In genomic region chr11:75486192-75486591, GRCm38 (mm10) we compare ENCODE assay signal across 8 mouse cellular contexts. TPM values are rescaled to one million over a fixed set of nuclear protein-coding genes. Genes with fewer than 3 reads are reported as not detected.
A peak's percentile ranks its signal among the peaks of the same experiment; 100 is the strongest.
DNase-seq lines count a peak whose midpoint lies in the region; ATAC-seq and TF ChIP-seq lines count a peak whose summit lies in the region.

No protein-coding gene starts in this region.

- in situ Hi-C loops in CH12.LX (cut with MboI; ENCODE audit: low pct_ligation_motif_present, low pct_unique_long_range_greater_than_20kb, low sequenced_read_pairs) = no loop called here

- no peak for TF ChIP-seq CTCF in gastrocnemius, adult 2 months (IDR thresholded peaks at IDR 0.05)
- no peak for TF ChIP-seq CTCF in CH12.LX (conservative IDR thresholded peaks at IDR 0.05 in 1 of 2, IDR thresholded peaks at IDR 0.05 in 1 of 2; ENCODE audit: low read depth in 2 of 2, low read length in 2 of 2)

- H3K4me3 ChIP-seq in gastrocnemius, adult 2 months = peak overlapping the region; percentile 92
- peak overlapping the region in 2 of 3 experiments; percentile 30 to 52 for H3K4me3 ChIP-seq in CH12.LX (replicated peaks in 1 of 3; ENCODE audit: low read depth in 2 of 3, low read length in 2 of 3, poor library complexity in 1 of 3)
- H3K4me3 ChIP-seq in hindbrain, embryonic 11.5 days (ENCODE audit: low read depth, low read length) = peak overlapping the region; percentile 94; the same call in 1 of the 2 replicates

- TF ChIP-seq POLR2A in CH12.LX (IDR thresholded peaks at IDR 0.05; ENCODE audit: low read depth, low read length) = no peak

- H3K27me3 ChIP-seq in CH12.LX (replicated peaks) = no peaks in the 10 kb centered on the region
- no peaks in the 10 kb centered on the region for H3K27me3 ChIP-seq in hindbrain, embryonic 11.5 days (ENCODE audit: control insufficient read depth, insufficient read depth, low read length)

- H3K27ac ChIP-seq in gastrocnemius, adult 2 months = peak overlapping the region; percentile 99
- H3K27ac ChIP-seq in CH12.LX (ENCODE audit: insufficient read depth, low read depth) = no peak overlapping the region
- H3K27ac ChIP-seq in hindbrain, embryonic 11.5 days (ENCODE audit: low read depth, low read length) = no peak overlapping the region

- DNase-seq in gastrocnemius, adult 2 months = peak; percentile 0
- no peak for DNase-seq in gastrocnemius, adult 18-20 months (ENCODE audit: low spot score)
- no peak for DNase-seq in CH12.LX (ENCODE audit: extremely low read depth)
- DNase-seq in hindbrain, embryonic 11.5 days (ENCODE audit: low spot score) = no peak
- DNase-seq in thymus, postnatal 36 days = no peak
- no peak for DNase-seq in retina, embryonic 14.5 days (ENCODE audit: low spot score)

- dilution Hi-C loops in CH12.LX (cut with MboI; ENCODE audit: extremely low pct_ligation_motif_present, extremely low pct_unique_long_range_greater_than_20kb, low sequenced_read_pairs) = no loop called here

- peak overlapping the region; percentile 90 for H3K4me2 ChIP-seq in CH12.LX (ENCODE audit: insufficient read depth, low read depth, poor library complexity, severe bottlenecking)
- no peak overlapping the region for H3K4me2 ChIP-seq in hindbrain, embryonic 11.5 days (replicated peaks; ENCODE audit: low read depth, low read length)

- H3K36me3 ChIP-seq in CH12.LX (replicated peaks in 1 of 2; ENCODE audit: control insufficient read depth in 1 of 2, insufficient read depth in 1 of 2, low read length in 1 of 2) = peaks cover 25 to 34% of the 10 kb centered on the region in 2 experiments
- peaks cover 9% of the 10 kb centered on the region for H3K36me3 ChIP-seq in hindbrain, embryonic 11.5 days (ENCODE audit: control insufficient read depth, insufficient read depth, low read length)

- H3K9ac ChIP-seq in CH12.LX (ENCODE audit: insufficient read depth, low read depth) = peak overlapping the region; percentile 35; the same call in 1 of the 2 replicates
- H3K9ac ChIP-seq in hindbrain, embryonic 11.5 days (ENCODE audit: low read depth, low read length) = no peak overlapping the region

- no peaks in the 10 kb centered on the region for H3K9me3 ChIP-seq in CH12.LX (replicated peaks; ENCODE audit: low read length)
- H3K9me3 ChIP-seq in hindbrain, embryonic 11.5 days (ENCODE audit: control insufficient read depth, low read length) = no peaks in the 10 kb centered on the region

- H3K4me1 ChIP-seq in CH12.LX (ENCODE audit: control insufficient read depth in 1 of 2, insufficient read depth in 2 of 2) = peaks cover 3 to 29% of the 10 kb centered on the region in 2 experiments
- H3K4me1 ChIP-seq in hindbrain, embryonic 11.5 days (replicated peaks; ENCODE audit: control insufficient read depth, insufficient read depth, low read length) = peaks cover 6% of the 10 kb centered on the region

- TF ChIP-seq RAD21 in CH12.LX (IDR thresholded peaks at IDR 0.05; ENCODE audit: low read depth, low read length) = no peak

- WGBS in hindbrain, embryonic 11.5 days = 19% methylated on average over 3 of the region's 3 CpGs

- ATAC-seq in hindbrain, embryonic 11.5 days (ENCODE audit: low FRiP score) = peak; percentile 30
- ATAC-seq in megakaryocyte, adult 5-6 weeks (ENCODE audit: poor library complexity, severe bottlenecking) = 0 out of 2 replicates have a peak, but pooled peaks have one; percentile 1
- no peak for ATAC-seq in monocyte, adult 5-6 weeks (replicated peaks; ENCODE audit: insufficient number of reproducible peaks, low FRiP score, low TSS enrichment, poor library complexity, severe bottlenecking)

- TF ChIP-seq EP300 in CH12.LX (IDR thresholded peaks at IDR 0.05; ENCODE audit: low read length) = no peak

- intact Hi-C loops in gastrocnemius, adult 2 months (cut with DNase I) = loop anchor here (2.0 kb wide), 1 partner anchor 23 kb away; no protein-coding TSS in a partner anchor

- H3K79me2 ChIP-seq in CH12.LX (replicated peaks; ENCODE audit: control insufficient read depth, extremely low read depth, insufficient read depth, poor library complexity, severe bottlenecking) = peaks cover 33% of the 10 kb centered on the region

TF ChIP-seq in CH12.LX, 34 proteins besides CTCF, POLR2A, EP300 and RAD21:
- TF ChIP-seq MAX (IDR thresholded peaks at IDR 0.05; ENCODE audit: low read length) (no peak), BHLHE40 (IDR thresholded peaks at IDR 0.05; ENCODE audit: low read depth, low read length) (no peak), MAFK (IDR thresholded peaks at IDR 0.05; ENCODE audit: insufficient replicate concordance, low read length) (0 out of 2 replicates have a peak, but pooled peaks have one; percentile 12), KAT2A (IDR thresholded peaks at IDR 0.05; ENCODE audit: insufficient replicate concordance, low read length) (no peak)

RNA-seq across cellular contexts. Expression of gene Prpf8, which starts 0.4 kb away (rescaled TPM):
- 10 to 100 TPM; 69.3 to 76.7 TPM for total RNA-seq in gastrocnemius, adult 2 months (2021)
- total RNA-seq in gastrocnemius, adult 18-20 months (2021) = 10 to 100 TPM; 70.1 to 70.9 TPM
- total RNA-seq in CH12.LX (2012; rRNA removed) (246 and 255 TPM in 2 replicates), CH12.LX (2014; rRNA removed) (168 and 187 TPM in 2 replicates)
- polyA plus RNA-seq in CH12.LX (2012; ENCODE audit: insufficient read length, low read depth) = 298 and 345 TPM in 2 replicates
- 86.6 and 89.6 TPM in 2 replicates for polyA plus RNA-seq in hindbrain, embryonic 11.5 days (2014; fragmentation: Nextera tagmentation; extraction: Ambion mirVana)
- total RNA-seq in megakaryocyte, adult 5-6 weeks (2015) = 91.3 and 102 TPM in 2 replicates
- 69.3 and 90.7 TPM in 2 replicates for total RNA-seq in megakaryocyte, adult 5-6 weeks (2017)
- 65.5 to 114 TPM (median 72.0 TPM) in 3 replicates for total RNA-seq in monocyte, adult 5-6 weeks (2017)

RNA-seq across cellular contexts. Expression of gene Rilp, which starts 23.7 kb away (rescaled TPM):
- total RNA-seq in gastrocnemius, adult 2 months (2021) = 10 to 100 TPM; 33.4 to 41.9 TPM
- 10 to 100 TPM; 31.5 to 32.4 TPM for total RNA-seq in gastrocnemius, adult 18-20 months (2021)
- total RNA-seq in CH12.LX (2012; rRNA removed) (0.63 and 0.72 TPM in 2 replicates), CH12.LX (2014; rRNA removed) (0.17 and 0.31 TPM in 2 replicates)
- polyA plus RNA-seq in CH12.LX (2012; ENCODE audit: insufficient read length, low read depth) = 0.76 and 1.1 TPM in 2 replicates
- polyA plus RNA-seq in hindbrain, embryonic 11.5 days (2014; fragmentation: Nextera tagmentation; extraction: Ambion mirVana) = 0.63 and 0.66 TPM in 2 replicates
- 0.98 and 1.2 TPM in 2 replicates for total RNA-seq in megakaryocyte, adult 5-6 weeks (2015)
- total RNA-seq in megakaryocyte, adult 5-6 weeks (2017) = 0.55 and 1.8 TPM in 2 replicates
- 3.7 to 7.0 TPM (median 4.9 TPM) in 3 replicates for total RNA-seq in monocyte, adult 5-6 weeks (2017)

RNA-seq across cellular contexts. Expression of gene Tlcd2, which starts 24.7 kb away (rescaled TPM):
- total RNA-seq in gastrocnemius, adult 2 months (2021) = 1 to 10 TPM; 2.6 to 3.1 TPM
- 1 to 10 TPM; 2.6 to 2.9 TPM for total RNA-seq in gastrocnemius, adult 18-20 months (2021)
- total RNA-seq in CH12.LX (2012; rRNA removed) (0.17 and 0.81 TPM in 2 replicates), CH12.LX (2014; rRNA removed) (not detected in 2 replicates)
- 0.40 and 0.86 TPM in 2 replicates for polyA plus RNA-seq in CH12.LX (2012; ENCODE audit: insufficient read length, low read depth)
- 9.1 and 9.9 TPM in 2 replicates for polyA plus RNA-seq in hindbrain, embryonic 11.5 days (2014; fragmentation: Nextera tagmentation; extraction: Ambion mirVana)
- 3.1 and 7.8 TPM in 2 replicates for total RNA-seq in megakaryocyte, adult 5-6 weeks (2015)
- total RNA-seq in megakaryocyte, adult 5-6 weeks (2017) = 4.6 and 5.4 TPM in 2 replicates
- 1.0 to 8.1 TPM (median 1.3 TPM) in 3 replicates for total RNA-seq in monocyte, adult 5-6 weeks (2017)

RNA-seq across cellular contexts. Expression of gene Scarf1, which starts 27.1 kb away (rescaled TPM):
- 1 to 10 TPM; 2.4 to 5.7 TPM for total RNA-seq in gastrocnemius, adult 2 months (2021)
- 1 to 10 TPM; 2.4 to 3.3 TPM for total RNA-seq in gastrocnemius, adult 18-20 months (2021)
- total RNA-seq in CH12.LX (2012; rRNA removed) (0.59 and 0.76 TPM in 2 replicates), CH12.LX (2014; rRNA removed) (0.24 and 0.28 TPM in 2 replicates)
- 0.76 and 0.90 TPM in 2 replicates for polyA plus RNA-seq in CH12.LX (2012; ENCODE audit: insufficient read length, low read depth)
- polyA plus RNA-seq in hindbrain, embryonic 11.5 days (2014; fragmentation: Nextera tagmentation; extraction: Ambion mirVana) = 3.4 and 4.0 TPM in 2 replicates
- total RNA-seq in megakaryocyte, adult 5-6 weeks (2015) = 0.41 and 1.1 TPM in 2 replicates
- total RNA-seq in megakaryocyte, adult 5-6 weeks (2017) = 0.66 and 0.85 TPM in 2 replicates
- total RNA-seq in monocyte, adult 5-6 weeks (2017) = 1.6 TPM in 2 of 3 replicates, not detected in the other

RNA-seq across cellular contexts. Expression of gene Wdr81, which starts 31.7 kb away (rescaled TPM):
- total RNA-seq in gastrocnemius, adult 2 months (2021) = 1 to 10 TPM; 4.9 to 6.4 TPM
- total RNA-seq in gastrocnemius, adult 18-20 months (2021) = 1 to 10 TPM; 4.5 to 5.5 TPM
- total RNA-seq in CH12.LX (2012; rRNA removed) (14.3 and 16.3 TPM in 2 replicates), CH12.LX (2014; rRNA removed) (3.0 and 3.1 TPM in 2 replicates)
- polyA plus RNA-seq in CH12.LX (2012; ENCODE audit: insufficient read length, low read depth) = 12.7 and 13.7 TPM in 2 replicates
- polyA plus RNA-seq in hindbrain, embryonic 11.5 days (2014; fragmentation: Nextera tagmentation; extraction: Ambion mirVana) = 3.1 and 4.1 TPM in 2 replicates
- total RNA-seq in megakaryocyte, adult 5-6 weeks (2015) = 11.1 and 11.9 TPM in 2 replicates
- total RNA-seq in megakaryocyte, adult 5-6 weeks (2017) = 9.3 and 11.8 TPM in 2 replicates
- total RNA-seq in monocyte, adult 5-6 weeks (2017) = 15.9 to 17.9 TPM (median 16.5 TPM) in 3 replicates

Comparison
In these comparisons a context has a peak if more than half of its experiments do, and no peak if none do; other contexts are left out.
1. H3K4me3 ChIP-seq: peak in every context shown above with its lines; median percentile 94 in hindbrain, embryonic 11.5 days; 92 in gastrocnemius, adult 2 months; 41 in CH12.LX.